Mouse (Mus musculus) liver, embryonic 13.5 days (tissue): ENCODE data around the gene Tsc1. TPM values are rescaled to one million over a fixed set of nuclear protein-coding genes. Genes with fewer than 3 reads are reported as not detected.

ENCODE experiments used
- ATAC-seq: fragments of 200-750 bp; cut with Nextera tagmentation; 2 replicates; pipeline ENCODE4 v1.8.0; 2017; ENCODE audit warnings: low read depth, mild to moderate bottlenecking, moderate number of reproducible peaks, moderate library complexity
- DNase-seq: peaks from one replicate; pipeline ENCODE4 v3.0.0; 2022
- H3K27ac ChIP-seq: fragments of 300-500 bp; sonication (generic); 2 replicates; pipeline ENCODE4 v1.5.1; 2015; ENCODE audit warnings: moderate library complexity, mild to moderate bottlenecking, inconsistent platforms
- H3K27me3 ChIP-seq: fragments of 300-500 bp; sonication (generic); 2 replicates; pipeline ENCODE4 v1.6.1; 2015; ENCODE audit warnings: mild to moderate bottlenecking, inconsistent platforms
- H3K36me3 ChIP-seq: fragments of 300-500 bp; sonication (generic); 2 replicates; pipeline ENCODE4 v1.6.1; 2015; ENCODE audit warnings: mild to moderate bottlenecking, inconsistent platforms
- H3K4me1 ChIP-seq: fragments of 300-500 bp; sonication (generic); replicated peaks from 2 replicates; pipeline ENCODE4 v1.6.1; 2015; ENCODE audit warnings: inconsistent platforms
- H3K4me2 ChIP-seq: fragments of 300-500 bp; sonication (generic); 2 replicates; pipeline ENCODE4 v1.6.1; 2015; ENCODE audit warnings: inconsistent platforms, mild to moderate bottlenecking, moderate library complexity
- H3K4me3 ChIP-seq: fragments of 300-500 bp; sonication (generic); replicated peaks from 2 replicates; pipeline ENCODE4 v1.5.1; 2015; ENCODE audit warnings: mild to moderate bottlenecking, inconsistent platforms
- H3K9ac ChIP-seq: fragments of 300-500 bp; sonication (generic); 2 replicates; pipeline ENCODE4 v1.6.1; 2015; ENCODE audit warnings: mild to moderate bottlenecking, inconsistent platforms
- H3K9me3 ChIP-seq: fragments of 300-500 bp; sonication (generic); replicated peaks from 2 replicates; pipeline ENCODE4 v1.6.1; 2016; ENCODE audit warnings: inconsistent platforms
- WGBS: fragments of 180-500 bp; shearing (Covaris S2); methylation state at CpG from one replicate; pipeline ENCODE4 v1.1.7; 2015; ENCODE audit not compliant: insufficient replicate concordance; 5-methylcytosine and 5-hydroxymethylcytosine counted together
- microRNA-seq: library from miRNA; unstranded; fragments of <30 nt; microRNA quantifications from one replicate; pipeline ENCODE4, GENCODE M21; 2016
- polyA plus RNA-seq: library from polyadenylated mRNA; unstranded; fragments of >200 nt; fragmentation: Nextera tagmentation; extraction: Ambion mirVana; gene quantifications from 2 replicates; pipeline ENCODE4 v1.2.1, GENCODE M21; 2015

Gene Tsc1
- polyA plus RNA-seq, 1 experiment from 2014 or later: 7.8 TPM

DNA sequence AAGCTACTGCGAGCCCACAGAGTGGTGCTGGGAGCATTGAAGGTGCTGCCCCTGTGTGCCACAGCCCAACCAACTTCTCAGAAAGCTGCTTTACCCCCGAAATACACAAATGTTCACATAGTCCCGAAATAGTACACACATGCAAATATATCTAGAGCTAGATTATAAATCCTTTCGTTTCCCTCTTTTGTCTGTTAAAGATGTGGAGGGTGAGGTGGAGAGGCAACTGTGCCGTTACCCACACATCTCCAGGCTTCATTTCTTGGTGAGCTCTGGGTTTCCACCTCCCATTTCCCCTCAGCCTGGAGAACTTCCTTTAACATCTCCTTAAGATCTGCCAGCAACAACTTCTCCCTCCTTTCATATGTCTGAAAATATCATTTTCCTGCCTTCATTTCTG, 99.1 kb downstream of the Tsc1 start:
- no peak overlapping the region for H3K27ac ChIP-seq
- DNase-seq (no peak), ATAC-seq (no peak)
- no peak overlapping the region for H3K9ac ChIP-seq
- no peaks in the 10 kb centered on the region for H3K36me3 ChIP-seq
- H3K27me3 ChIP-seq: 0 out of 2 replicates have a peak, but pooled peaks cover 3% of the 10 kb centered on the region
- no peak overlapping the region for H3K4me3 ChIP-seq
- 53% methylated on average over 5 of the region's 5 CpGs for WGBS
- H3K4me2 ChIP-seq: no peak overlapping the region
- no peaks in the 10 kb centered on the region for H3K4me1 ChIP-seq
- H3K9me3 ChIP-seq: no peaks in the 10 kb centered on the region

Small RNAs within 50 kb of the gene (microRNA-seq; reads per million reads assigned to microRNA genes)
- gene Gm22824: not detected
- gene Mir3088: 2.6 reads per million

Other genes starting within 250 kb of the Tsc1 start
- 0.16 and 0.19 TPM in 2 replicates for gene Ppp1r26, start 194.4 kb upstream of the Tsc1 start, polyA plus RNA-seq
- 0.14 TPM in 1 of 2 replicates, not detected in the other for gene 1700007K13Rik, start 174.9 kb upstream of the Tsc1 start, polyA plus RNA-seq
- 31.0 and 36.2 TPM in 2 replicates for gene Mrps2, start 173.2 kb upstream of the Tsc1 start, polyA plus RNA-seq
- 0.36 and 0.44 TPM in 2 replicates for gene Gbgt1, start 144.3 kb upstream of the Tsc1 start, polyA plus RNA-seq
- gene Gm10134, start 135.1 kb upstream of the Tsc1 start, polyA plus RNA-seq: 0.52 and 1.1 TPM in 2 replicates
- gene Ralgds, start 128.1 kb upstream of the Tsc1 start, polyA plus RNA-seq: 1.7 and 2.5 TPM in 2 replicates
- gene Cel, start 77.8 kb upstream of the Tsc1 start, polyA plus RNA-seq: 0.05 and 0.34 TPM in 2 replicates
- gene Gtf3c5, start 57.5 kb upstream of the Tsc1 start, polyA plus RNA-seq: 16.9 and 19.3 TPM in 2 replicates
- gene Gfi1b, start 19.2 kb upstream of the Tsc1 start, polyA plus RNA-seq: 99.2 and 109 TPM in 2 replicates
- 2.0 and 2.4 TPM in 2 replicates for gene Spaca9, start 58.5 kb downstream of the Tsc1 start, polyA plus RNA-seq
- 0.16 and 0.34 TPM in 2 replicates for gene Ak8, start 58.9 kb downstream of the Tsc1 start, polyA plus RNA-seq
- gene Gtf3c4, start 199.1 kb downstream of the Tsc1 start, polyA plus RNA-seq: 4.9 and 6.2 TPM in 2 replicates
- gene Ddx31, start 199.2 kb downstream of the Tsc1 start, polyA plus RNA-seq: 7.5 and 7.7 TPM in 2 replicates